Mouse (Mus musculus) testis, adult 2 months (tissue): ENCODE data around the gene Chchd6.

Experiments used
- CTCF ChIP-seq: fragments of 200-500 bp; IDR thresholded peaks from 2 replicates; pipeline ENCODE4 v1.5.1; 2012; ENCODE audit warnings: low read depth, mild to moderate bottlenecking, inconsistent platforms, low read length, moderate library complexity; ENCODE audit not compliant: control insufficient read depth, insufficient read depth, insufficient replicate concordance
- POLR2A ChIP-seq: fragments of 200-500 bp; IDR thresholded peaks from 2 replicates; pipeline ENCODE4 v1.6.1; 2012; ENCODE audit warnings: low read depth, mild to moderate bottlenecking, inconsistent platforms, low read length, moderate library complexity; ENCODE audit not compliant: control insufficient read depth

- TF ChIP-seq POLR2A (no peak), CTCF (no peak)
These were observed 87.2 kb downstream of the Chchd6 start for GRCm38 (mm10) chr6:89508263-89508662.
